Mouse (Mus musculus) frontal cortex, postnatal 25 days (tissue): ENCODE results near the gene Pex11a.
"Not testable (repeated sequence)": the region's sequence is repeated elsewhere in the genome, so short reads cannot be mapped to it uniquely, and the experiment has no call there.

ENCODE experiments used
- DNase-seq, 2 experiments: peaks; one replicate each; pipeline ENCODE4 v3.0.0; 2022; ENCODE audit warnings: low spot score in 2 of 2

The Pex11a gene

GRCm38 (mm10) chr7:79742659-79743536, at the start of gene Pex11a, which contains the start of gene Wdr93:
Gene Pex11a, minus strand, starts transcription at chr7:79743131.
Gene Wdr93, plus strand, starts transcription at chr7:79743163.
- peak; percentile 48 to 65 for DNase-seq

GRCm38 (mm10) chr7:79789812-79790211, 46.9 kb upstream of the Pex11a start:
- DNase-seq = not testable (repeated sequence)

- DNase-seq = peak; percentile 42 to 62
Measured at GRCm38 (mm10) chr7:79786295-79786694, 43.4 kb upstream of the Pex11a start.

GRCm38 (mm10) chr7:79782516-79782855, 39.6 kb upstream of the Pex11a start:
- DNase-seq = no peak

- no peak for DNase-seq
Measured at GRCm38 (mm10) chr7:79781826-79782515, 39.0 kb upstream of the Pex11a start.

GRCm38 (mm10) chr7:79780647-79781626, 38.0 kb upstream of the Pex11a start:
- DNase-seq = peak; percentile 59 to 70

GRCm38 (mm10) chr7:79771561-79772512, 28.9 kb upstream of the Pex11a start:
- no peak for DNase-seq

GRCm38 (mm10) chr7:79769664-79770063, 26.7 kb upstream of the Pex11a start:
- DNase-seq = no peak

- no peak for DNase-seq
Measured at GRCm38 (mm10) chr7:79765991-79766390, 23.1 kb upstream of the Pex11a start.

GRCm38 (mm10) chr7:79762106-79762505, 19.2 kb upstream of the Pex11a start:
- no peak for DNase-seq

- no peak for DNase-seq
Measured at GRCm38 (mm10) chr7:79761124-79761876, 18.4 kb upstream of the Pex11a start.

GRCm38 (mm10) chr7:79759766-79760165, 16.8 kb upstream of the Pex11a start:
- DNase-seq = no peak

GRCm38 (mm10) chr7:79758176-79758575, 15.2 kb upstream of the Pex11a start:
- no peak for DNase-seq

- DNase-seq = no peak
Measured at GRCm38 (mm10) chr7:79756334-79756733, 13.4 kb upstream of the Pex11a start.

- DNase-seq = no peak
Measured at GRCm38 (mm10) chr7:79749511-79749910, 6.6 kb upstream of the Pex11a start.

GRCm38 (mm10) chr7:79747659-79748058, 4.7 kb upstream of the Pex11a start:
- DNase-seq = no peak

- no peak for DNase-seq
Measured at GRCm38 (mm10) chr7:79744585-79744984, 1.7 kb upstream of the Pex11a start.

GRCm38 (mm10) chr7:79744051-79744450, 1.1 kb upstream of the Pex11a start:
- DNase-seq = no peak

GRCm38 (mm10) chr7:79742277-79742658, 663 bp downstream of the Pex11a start:
- no peak for DNase-seq

- DNase-seq = no peak
Measured at GRCm38 (mm10) chr7:79740279-79740678, 2.7 kb downstream of the Pex11a start.
